Mouse (Mus musculus): ENCODE data around the gene Etfa. TPM values are rescaled to one million over a fixed set of nuclear protein-coding genes. Genes with fewer than 3 reads are reported as not detected.

The Etfa gene
- 79.9 and 109 TPM in 2 replicates for total RNA-seq (2014; fragmentation: Nextera tagmentation)
- 67.4 and 84.7 TPM in 2 replicates for total RNA-seq (2017)

GRCm38 (mm10) chr9:55512027-55512543 lies at the start of gene Etfa:
TSS of gene Etfa (minus strand) at chr9:55512243.
- ATAC-seq (replicated peaks; ENCODE audit: poor library complexity, severe bottlenecking): peak; percentile 96

GRCm38 (mm10) chr9:55560960-55561359 lies 48.9 kb upstream of the Etfa start:
- ATAC-seq (replicated peaks; ENCODE audit: poor library complexity, severe bottlenecking): no peak

GRCm38 (mm10) chr9:55554986-55555385 lies 42.9 kb upstream of the Etfa start:
- ATAC-seq (replicated peaks; ENCODE audit: poor library complexity, severe bottlenecking): no peak

- no peak for ATAC-seq (replicated peaks; ENCODE audit: poor library complexity, severe bottlenecking)
These were observed 37.4 kb upstream of the Etfa start for GRCm38 (mm10) chr9:55549302-55549890.

- ATAC-seq (replicated peaks; ENCODE audit: poor library complexity, severe bottlenecking): no peak
These were observed 36.8 kb upstream of the Etfa start for GRCm38 (mm10) chr9:55548871-55549270.

GRCm38 (mm10) chr9:55546176-55547010 lies 34.4 kb upstream of the Etfa start:
- peak; percentile 51 for ATAC-seq (replicated peaks; ENCODE audit: poor library complexity, severe bottlenecking)

GRCm38 (mm10) chr9:55545556-55546175 lies 33.6 kb upstream of the Etfa start:
- no peak for ATAC-seq (replicated peaks; ENCODE audit: poor library complexity, severe bottlenecking)

GRCm38 (mm10) chr9:55544861-55545555 lies 33.0 kb upstream of the Etfa start:
- ATAC-seq (replicated peaks; ENCODE audit: poor library complexity, severe bottlenecking): 0 out of 2 replicates have a peak, but pooled peaks have one; percentile 6

GRCm38 (mm10) chr9:55543703-55544401 lies 31.8 kb upstream of the Etfa start:
- peak; percentile 14; the same call in 1 of the 2 replicates for ATAC-seq (replicated peaks; ENCODE audit: poor library complexity, severe bottlenecking)

GRCm38 (mm10) chr9:55543336-55543702 lies 31.3 kb upstream of the Etfa start:
- ATAC-seq (replicated peaks; ENCODE audit: poor library complexity, severe bottlenecking): no peak

GRCm38 (mm10) chr9:55542366-55543325 lies 30.6 kb upstream of the Etfa start:
- ATAC-seq (replicated peaks; ENCODE audit: poor library complexity, severe bottlenecking): no peak

- no peak for ATAC-seq (replicated peaks; ENCODE audit: poor library complexity, severe bottlenecking)
These were observed 29.8 kb upstream of the Etfa start for GRCm38 (mm10) chr9:55541681-55542365.

- ATAC-seq (replicated peaks; ENCODE audit: poor library complexity, severe bottlenecking): peak; percentile 62
These were observed 28.8 kb upstream of the Etfa start for GRCm38 (mm10) chr9:55540888-55541287.

GRCm38 (mm10) chr9:55540391-55540770 lies 28.3 kb upstream of the Etfa start:
- ATAC-seq (replicated peaks; ENCODE audit: poor library complexity, severe bottlenecking): no peak

- no peak for ATAC-seq (replicated peaks; ENCODE audit: poor library complexity, severe bottlenecking)
These were observed 27.8 kb upstream of the Etfa start for GRCm38 (mm10) chr9:55539661-55540390.

GRCm38 (mm10) chr9:55539006-55539405 lies 27.0 kb upstream of the Etfa start:
- ATAC-seq (replicated peaks; ENCODE audit: poor library complexity, severe bottlenecking): no peak

GRCm38 (mm10) chr9:55538377-55538776 lies 26.3 kb upstream of the Etfa start, which contains the start of gene Isl2:
TSS of gene Isl2 (plus strand) at chr9:55538672.
- no peak for ATAC-seq (replicated peaks; ENCODE audit: poor library complexity, severe bottlenecking)

All from granulocyte monocyte progenitor cell, adult 5-6 weeks (primary cell).